Mouse (Mus musculus) c-Kit-negative CD71-positive TER-119-positive erythroid progenitor cells, embryonic 14.5 days (primary cell): ENCODE measurements at regions not wholly inside any gene's neighbourhood (a gene's known extent, or its start where the extent isn't known, plus 50 kb on each side); places are given as distances from the start of the nearest gene placed in this dataset.

Experiments
- DNase-seq: peaks from one replicate; pipeline ENCODE4 v3.0.0-alpha.2; 2013; ENCODE audit warnings: low read depth, low spot score

DNA sequence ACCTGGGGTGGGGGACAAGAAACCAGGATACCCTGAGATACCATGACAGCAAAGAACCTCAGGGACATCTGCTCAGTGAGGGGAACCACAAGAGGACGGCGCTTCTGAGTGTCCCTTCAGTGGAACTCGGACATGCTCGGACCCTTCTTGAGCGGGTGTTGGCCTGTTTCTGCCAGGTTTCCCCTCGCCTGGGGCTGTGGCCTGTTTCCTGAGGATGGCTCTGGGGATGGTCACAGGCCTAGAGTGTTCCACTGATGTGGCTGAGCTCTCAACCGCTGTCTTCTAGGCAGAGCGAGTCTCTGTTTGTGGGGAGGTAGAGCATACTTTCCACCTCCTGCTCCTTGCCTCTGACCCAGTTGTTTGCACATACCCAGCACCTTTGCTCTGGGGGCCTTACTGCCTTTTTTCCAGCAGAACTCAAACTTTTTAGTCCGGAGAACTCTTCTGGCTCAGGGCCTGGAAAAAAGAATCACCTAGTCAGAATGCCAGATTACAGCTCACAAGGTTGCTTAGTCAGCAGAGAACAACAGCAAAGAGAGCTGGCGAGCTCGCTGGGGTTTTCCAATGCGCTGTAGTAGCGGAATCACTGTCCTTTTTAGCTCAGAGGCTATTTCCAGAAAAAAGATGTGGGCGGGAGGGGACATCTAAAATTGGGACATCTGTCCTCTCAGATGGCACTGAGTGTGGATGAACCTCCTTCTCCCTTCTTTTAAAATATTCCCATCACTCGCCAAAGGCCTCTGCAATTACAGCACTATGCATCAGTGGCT lies 65.3 kb downstream of the Med10 start:
- no peak for DNase-seq

DNA sequence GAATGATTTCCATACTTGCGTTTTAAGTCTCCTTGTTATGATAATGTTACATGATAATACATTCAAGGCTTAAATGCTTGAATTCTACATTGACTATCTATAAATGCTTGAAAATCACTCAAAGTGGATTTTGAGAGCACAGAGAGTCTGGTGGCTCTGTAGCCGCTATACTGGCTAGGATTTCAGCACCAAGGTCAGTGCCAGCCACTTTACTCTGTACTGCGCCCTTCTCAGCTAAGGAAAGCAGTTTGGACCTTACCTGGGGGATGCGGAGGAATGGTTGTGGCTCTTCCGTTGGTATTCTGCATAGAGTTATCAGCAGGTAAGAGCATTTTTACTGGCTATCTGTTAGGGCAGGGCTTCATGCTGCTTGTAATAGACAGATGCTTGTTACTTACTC lies 94.3 kb downstream of the Med10 start:
- no peak for DNase-seq

DNA sequence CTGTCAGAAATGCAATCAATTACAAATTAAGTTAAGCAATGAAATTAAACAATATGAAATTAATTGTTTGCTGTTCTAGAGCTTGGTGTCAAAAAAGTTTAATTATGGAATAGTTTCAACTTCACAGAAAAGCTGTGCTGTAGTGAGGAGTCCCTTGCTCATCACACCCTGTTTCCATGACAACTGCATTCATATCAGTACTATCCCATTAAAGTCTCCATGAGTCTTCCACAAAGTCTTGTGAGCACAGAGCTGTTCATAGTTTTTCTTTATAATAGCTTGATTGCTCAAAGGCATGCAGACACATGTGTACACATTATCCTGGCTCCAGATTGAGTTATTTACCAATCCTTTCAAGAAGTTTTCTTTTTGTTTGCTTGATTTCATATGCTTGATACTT lies 98.9 kb downstream of the Med10 start:
- no peak for DNase-seq

DNA sequence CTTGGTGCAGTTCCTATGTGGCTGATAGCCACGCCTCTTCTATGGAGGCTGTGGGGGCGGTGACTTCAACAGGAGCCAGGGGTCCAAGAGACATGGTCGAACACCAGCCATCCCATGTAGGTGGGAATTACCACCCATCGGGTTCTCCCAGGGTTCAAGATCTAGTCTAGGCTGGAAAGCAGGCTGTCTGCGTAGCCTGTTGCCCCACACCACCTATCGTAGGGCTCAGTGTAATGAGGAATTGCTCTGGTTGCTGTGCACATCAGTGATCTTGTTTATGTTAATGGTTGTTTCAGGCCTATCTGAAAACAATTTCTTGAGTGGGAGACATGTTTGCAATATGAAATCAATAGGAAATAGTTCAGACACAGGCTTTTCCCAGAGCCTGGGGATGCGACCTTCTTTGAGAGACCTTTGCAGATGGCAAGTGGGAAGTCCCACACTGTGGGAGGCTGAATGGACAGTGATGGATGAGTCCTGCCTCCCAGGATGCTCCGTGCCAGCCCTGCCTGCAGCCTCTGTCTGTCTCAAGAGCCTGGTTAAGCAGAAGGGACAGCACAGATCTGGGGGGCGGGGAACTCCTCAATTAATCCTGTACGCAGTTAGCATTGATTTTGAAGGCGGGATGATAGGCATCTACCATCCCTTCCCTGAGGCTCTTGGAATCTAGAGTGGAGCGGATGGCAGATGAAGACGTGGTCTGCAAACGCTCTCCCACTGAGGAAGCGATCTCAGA lies 104.8 kb downstream of the Med10 start:
- no peak for DNase-seq

DNA sequence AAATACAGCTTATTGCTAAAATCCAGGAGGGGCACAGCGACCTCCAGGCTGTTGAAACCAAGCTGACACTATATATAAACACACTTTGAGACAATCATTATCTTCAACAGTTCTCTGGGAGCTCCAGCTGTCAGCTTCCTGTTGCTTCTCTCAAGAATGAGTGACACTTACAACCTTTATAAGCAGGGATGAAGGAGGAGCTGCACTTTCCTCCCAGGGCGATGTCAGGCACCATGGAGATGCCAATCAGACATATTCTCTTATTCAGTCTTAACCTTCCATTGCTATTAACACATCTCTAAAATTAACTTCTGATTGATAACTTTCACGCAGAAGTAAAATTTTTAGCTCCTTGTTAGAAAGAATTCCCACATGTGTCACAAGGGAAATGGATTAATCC lies 113.6 kb downstream of the Med10 start:
- DNase-seq, result no peak

DNA sequence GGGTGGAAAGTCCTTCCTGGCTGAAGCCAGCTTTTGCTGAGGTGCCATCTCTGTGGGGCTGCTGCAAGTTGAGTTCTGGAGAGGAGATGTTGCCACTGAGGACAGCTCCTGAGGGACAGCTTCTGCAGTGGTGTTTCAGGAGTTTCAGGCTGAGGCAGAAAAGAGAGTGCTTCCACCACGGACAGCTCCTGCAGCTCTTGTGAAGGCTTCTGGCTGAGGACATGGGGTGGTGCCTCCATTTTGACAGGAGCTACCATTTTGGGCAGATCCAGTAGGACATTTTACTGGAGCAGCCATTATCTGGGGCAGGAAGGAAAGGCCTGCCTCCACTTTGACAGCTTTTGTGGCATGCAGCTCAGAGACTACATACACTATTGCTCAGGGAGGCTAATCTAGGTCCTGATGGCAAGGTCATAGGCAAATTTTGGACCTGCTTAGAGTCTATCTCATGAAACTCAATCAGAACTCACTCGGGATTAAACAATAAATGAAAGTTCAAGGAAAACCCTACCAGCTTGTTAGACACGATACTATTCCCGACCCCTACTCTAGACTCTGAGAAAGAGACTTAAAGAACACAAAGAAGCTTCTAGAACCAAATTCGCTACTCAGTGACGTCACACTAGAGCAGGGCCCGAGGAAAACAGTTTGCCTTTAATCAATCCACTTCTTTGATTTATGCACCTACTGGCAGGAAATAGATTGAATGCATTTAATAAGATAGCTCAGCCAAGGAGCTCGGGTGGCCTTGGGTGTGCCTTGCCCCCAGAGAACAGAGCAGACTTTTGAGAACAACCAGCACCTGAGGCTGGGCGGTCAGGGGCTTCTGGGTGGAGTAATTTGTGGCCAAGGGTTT lies 130.7 kb downstream of the Med10 start:
- DNase-seq, result no peak

DNA sequence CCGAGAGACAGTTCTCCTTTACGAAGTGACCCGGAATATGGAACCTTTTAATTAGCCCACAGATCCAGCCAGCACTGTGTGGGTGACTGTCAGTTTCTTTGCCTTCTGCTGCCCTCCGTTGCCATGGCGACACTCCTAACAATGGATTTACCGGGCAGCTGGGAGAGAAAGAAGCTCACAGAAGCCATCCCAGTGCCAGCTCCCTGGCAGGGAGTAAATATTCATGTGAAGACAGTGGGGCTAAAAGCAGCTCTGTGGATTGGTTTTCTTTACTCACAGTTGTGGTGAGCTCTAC lies 131.3 kb downstream of the Med10 start:
- no peak for DNase-seq

DNA sequence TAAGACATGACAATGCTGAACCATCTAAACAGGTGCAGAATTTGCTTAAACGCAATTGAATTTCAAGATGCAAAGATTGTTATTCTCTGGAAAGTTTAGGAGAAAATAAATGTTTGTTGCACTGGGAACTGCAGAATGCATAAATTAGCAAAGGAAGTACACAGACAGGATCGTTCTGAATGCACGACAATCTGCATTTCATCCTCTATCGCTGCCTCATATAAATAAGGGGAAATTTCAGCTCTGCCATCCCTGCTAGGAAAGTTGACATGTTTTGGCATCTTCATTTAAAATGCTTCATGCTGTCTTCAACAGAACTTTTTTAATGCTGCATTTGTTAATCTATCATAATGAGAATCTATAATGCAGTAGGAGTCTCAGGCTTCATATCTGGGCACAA lies 137.6 kb downstream of the Med10 start:
- DNase-seq, result no peak

DNA sequence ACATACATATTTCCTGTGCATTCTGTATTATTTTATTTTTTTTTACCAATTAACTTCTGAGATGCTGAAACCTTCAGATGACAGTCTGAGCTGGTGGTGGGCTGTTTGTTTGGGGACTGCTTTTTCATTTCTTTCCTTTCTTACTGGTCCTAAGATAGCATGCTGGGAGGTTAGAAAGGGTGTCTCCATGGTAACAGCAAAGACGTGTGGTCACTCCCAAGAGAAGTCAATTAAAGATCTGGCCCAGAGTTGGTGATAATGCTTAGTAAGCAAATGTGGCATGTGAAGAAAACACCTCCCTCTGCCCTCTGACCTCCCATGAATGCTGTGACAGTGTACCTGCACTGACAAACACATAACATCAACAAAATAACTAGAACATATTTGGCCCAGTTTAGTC lies 142.5 kb downstream of the Med10 start:
- DNase-seq, result no peak

DNA sequence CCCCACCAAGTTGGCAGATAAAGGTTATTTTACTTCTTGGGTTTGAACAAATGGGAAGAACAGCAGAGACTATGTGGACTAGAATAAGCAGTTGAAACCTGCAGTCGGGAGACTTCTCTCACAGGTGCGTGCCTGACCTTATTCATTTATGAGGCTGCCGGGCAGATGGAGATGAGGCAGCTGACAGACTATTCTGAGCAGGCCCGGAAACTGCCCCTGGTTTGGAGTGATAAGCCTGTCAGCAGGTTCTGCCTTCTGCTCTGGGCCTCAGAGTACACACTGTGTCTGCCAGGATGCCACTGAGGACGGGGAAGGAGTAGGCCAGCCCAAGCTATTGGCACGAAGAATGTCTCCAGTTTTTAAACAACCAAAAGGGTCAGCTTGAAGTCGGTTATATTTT lies 144.4 kb downstream of the Med10 start:
- DNase-seq, result no peak

DNA sequence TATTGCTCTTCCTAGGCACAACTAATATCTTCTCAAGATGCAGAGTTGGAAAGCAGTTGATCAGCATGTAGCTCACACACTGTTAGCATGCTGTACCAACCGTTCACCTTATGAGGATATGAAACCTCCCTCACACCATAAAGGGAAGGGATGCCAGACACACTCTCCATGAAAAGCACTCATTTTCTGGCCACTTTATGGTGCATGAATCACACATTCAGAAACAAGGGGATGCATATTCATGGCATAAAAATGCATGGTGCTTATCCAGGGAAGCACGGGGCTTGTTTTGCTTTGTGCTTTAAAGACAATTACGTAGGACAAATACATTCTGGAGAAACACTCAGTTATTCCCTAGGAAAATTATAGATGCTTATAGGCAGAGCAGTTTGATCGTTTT lies 149.9 kb downstream of the Med10 start:
- no peak for DNase-seq

DNA sequence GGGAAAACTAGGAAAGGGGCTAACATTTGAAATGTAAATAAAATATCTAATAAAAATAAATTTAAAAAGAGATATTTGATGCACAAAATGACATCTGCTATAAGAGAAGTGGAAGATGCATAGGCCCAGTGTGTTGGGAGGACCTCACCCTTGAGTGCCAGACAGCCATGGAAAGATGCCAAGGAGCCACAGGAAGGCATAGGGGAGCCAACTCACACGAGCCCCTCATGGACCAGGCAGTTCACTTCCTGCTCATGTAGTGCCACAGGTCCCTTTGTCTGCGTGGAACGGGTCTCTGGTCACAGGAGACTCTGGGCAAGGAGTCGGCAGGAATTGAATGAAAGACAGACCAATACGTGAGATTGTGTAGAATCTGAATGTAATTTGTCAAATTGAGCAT lies 152.0 kb downstream of the Med10 start:
- DNase-seq, result no peak

DNA sequence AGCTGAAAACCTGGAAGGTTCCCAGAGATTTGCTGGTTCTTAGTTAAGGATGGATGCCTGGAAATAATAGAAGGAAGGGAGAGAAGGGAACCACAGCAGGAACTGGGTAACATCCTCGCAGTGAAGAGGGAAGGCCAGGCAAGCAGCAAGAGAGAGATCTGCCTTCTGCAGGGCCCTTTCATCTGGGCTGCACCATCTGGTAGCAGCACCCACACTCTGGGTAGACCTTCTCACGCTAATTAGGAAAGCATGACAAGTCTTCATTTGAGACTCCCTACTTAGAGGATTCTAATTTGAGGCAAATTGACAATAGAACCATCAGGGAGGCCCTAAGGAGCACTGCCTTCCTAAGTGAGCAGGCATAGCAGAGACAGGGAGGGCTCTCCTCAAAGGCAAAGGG lies 153.3 kb downstream of the Med10 start:
- no peak for DNase-seq

DNA sequence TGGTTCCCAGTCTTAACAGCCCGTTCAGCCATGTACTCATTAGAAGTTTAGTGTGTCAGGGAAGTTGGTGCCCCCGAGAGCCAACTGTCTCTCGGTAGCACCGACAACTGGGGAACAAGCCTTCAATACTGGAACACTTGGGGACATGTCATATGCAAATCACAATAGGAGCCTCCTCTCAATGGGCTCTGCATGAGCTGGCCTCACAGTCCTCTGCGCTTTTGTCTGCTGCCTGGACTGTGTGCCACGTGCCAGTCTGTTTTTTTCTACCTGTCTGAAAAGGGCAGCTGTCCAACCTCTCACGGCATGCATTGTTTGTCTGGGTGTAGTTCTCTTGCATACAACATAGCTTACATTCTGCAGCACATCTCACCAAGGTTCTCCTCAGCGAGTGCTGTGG lies 161.7 kb downstream of the Med10 start:
- no peak for DNase-seq

DNA sequence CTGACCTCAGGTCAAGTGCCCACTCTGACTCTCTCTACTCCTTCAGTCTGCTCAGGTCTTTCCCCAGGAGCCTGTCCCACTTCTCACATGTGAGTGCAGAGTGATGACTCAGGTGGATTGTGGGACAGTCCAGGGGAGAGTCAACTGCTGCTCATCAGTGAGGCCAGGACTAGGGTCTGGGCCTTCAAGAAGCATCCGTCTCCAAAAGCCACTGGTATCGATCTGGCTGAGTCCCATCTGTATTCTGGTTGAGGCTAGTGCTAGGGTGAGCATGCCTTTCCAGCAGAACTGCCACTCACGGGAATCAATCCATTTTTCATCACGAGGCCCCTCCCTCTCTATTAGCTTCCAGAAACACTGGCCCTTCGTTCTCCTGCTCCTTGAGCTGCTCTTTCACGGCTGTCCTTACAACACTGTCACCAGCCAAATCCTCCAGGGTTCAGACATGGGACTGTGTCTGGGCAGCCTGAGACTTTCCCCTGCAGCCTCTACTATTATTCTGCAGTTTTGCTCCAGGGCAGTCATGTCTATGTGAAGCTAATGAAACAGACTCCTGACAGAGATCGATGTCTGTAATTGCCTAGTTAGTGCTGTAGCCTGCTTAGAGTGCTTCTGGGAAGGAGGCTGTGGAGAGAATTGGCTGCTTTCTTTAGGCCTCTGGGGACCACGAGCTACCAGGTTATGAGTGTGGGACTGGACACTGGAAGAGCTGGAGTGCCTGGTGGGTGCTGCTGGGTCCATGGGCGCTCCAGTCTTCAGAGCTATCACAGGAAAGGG lies 169.3 kb downstream of the Med10 start:
- no peak for DNase-seq

DNA sequence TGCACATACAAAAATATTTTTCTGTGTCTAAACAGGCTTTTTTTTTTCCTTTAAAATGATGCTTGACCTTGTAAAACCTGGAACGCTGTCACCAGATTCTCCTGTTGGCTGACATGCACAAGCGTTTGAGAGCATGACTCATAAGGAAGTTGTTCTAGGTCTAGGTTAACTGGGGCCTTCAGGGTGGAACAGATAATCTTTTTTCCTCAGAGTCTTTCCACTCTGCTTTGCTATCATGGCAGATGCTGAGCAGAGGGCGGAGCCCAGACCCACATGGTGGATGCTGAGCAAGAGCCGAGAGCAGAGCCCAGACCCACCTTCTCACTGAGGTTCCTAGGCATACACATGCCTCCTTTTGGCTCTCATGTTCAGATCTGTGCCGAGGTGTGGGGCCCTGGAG lies 172.6 kb downstream of the Med10 start:
- no peak for DNase-seq

DNA sequence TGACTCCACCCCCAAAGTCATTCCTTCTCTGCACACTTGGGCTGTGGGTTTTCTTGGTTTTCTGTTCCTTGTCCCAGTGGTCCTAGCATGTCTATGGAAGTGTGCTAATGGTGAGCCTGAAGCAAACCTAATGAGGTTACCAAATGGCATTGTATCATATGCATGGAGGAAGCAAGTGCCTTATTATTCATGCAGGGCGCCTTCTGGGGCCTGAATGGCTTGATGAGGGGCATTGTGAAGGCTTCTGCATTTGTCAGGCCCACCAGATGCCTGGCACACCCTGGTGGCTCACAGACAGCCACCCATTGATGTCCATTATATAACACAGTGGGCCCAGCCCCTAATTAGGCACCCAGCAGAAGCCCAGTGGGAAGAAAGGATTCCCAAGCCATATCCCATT lies 182.0 kb downstream of the Med10 start:
- no peak for DNase-seq

DNA sequence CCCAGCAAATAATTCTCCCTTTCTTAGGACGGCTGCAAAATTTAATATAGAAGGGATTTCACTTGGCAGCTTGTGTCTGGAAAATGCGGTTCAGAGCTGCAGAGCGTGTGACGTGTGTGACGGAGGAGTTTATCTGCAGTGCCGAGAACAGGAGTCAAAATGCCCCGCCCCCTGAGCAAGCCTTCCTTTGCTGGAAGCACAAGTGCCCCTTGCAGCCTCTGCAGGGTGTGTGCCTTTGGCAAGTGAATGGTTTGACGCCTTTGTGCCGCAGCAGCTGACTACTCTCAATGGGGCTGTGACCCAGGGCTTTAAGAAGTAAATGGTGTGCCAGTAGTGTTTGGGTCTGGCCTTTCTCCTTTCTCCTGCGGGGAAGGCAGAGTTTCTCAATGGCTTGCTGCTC lies 185.0 kb downstream of the Med10 start:
- DNase-seq, result no peak

DNA sequence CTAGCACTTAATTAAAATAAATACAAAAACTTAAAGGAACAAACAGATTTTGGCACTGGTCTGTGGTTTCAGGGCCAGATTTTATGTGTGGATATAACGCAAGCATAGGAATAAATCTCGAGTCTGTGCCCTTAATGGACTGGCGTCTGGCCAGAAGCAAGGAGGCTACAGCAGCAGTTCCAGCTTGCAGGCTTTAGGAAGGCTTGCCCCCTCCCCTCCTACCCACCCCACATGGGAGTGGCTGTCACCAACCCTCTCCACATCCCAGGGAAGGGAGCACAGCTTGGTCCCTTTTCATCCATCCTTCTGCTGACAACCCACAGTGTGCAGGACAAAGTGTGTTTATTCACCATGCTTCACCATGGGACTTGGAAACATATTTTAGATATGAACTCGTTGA lies 186.1 kb downstream of the Med10 start:
- no peak for DNase-seq

DNA sequence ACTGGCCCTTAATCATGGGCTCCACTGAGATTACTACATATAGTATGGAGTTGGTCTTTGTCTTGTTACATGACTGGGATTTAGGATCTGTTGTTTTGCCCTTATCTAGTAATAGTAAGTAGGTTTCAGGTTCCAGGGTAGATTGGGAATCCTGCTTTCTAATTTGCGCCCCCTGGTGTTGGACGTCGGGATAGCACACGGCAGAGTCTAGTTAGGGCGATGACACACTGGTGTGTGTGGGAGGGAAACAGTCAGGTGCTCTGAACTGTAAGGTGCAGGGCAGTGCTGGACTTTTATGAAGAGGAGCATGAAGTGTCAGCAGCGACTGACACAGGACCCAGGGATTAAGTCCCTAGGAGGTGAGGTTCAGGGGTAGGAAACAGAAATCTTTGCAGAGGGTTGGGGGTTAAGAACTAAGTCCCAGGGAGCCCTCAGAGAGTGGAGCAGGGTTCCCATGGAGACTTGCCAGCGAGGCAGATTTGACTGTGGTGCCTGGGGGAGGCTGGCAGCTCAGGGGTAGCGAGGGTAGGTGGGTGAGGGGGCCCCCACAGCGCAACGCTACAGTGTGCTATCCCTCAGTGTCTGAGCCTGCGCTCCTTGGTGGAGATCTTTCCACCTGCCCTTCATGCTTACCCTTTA lies 189.2 kb downstream of the Med10 start:
- DNase-seq, result peak; percentile 8

DNA sequence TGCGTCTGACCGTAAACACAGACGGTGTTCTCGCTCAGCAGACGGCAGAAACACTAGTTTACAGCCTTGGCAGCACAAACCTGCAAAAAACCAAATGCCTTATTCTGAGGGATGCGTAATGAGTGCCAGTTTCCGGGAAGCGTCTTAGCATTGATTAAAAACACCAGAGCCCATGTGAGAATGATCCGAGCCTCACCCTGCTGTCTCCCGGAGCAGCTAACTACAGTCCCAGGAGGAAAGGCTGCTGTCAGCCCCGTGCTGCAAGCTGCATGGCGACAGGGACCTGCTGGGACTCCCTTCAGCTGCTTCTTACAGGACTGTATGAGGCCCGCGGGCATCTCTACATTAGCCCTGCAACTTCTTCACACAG lies 189.7 kb downstream of the Med10 start:
- no peak for DNase-seq

DNA sequence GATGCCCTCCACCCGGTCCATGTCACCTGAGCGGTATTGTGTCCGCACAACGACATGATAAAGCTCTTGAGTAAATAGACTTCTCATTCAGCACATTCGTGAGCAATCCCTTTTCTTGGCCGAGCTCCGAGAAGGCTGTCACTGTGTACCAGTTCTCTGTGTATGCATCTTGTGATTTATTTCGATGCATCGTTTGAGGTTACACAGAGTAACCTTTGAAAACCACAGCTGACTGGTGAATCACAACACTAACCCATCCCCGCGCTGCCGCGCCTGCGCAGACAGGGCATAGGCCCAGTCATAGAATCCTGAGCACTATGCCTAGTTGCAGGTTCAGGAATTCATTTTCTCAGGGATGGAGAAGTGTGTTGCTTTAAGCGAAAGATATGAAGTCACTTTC lies 201.4 kb downstream of the Med10 start:
- no peak for DNase-seq
